Mouse (Mus musculus): ENCODE measurements around the gene 1190007I07Rik.

DNA sequence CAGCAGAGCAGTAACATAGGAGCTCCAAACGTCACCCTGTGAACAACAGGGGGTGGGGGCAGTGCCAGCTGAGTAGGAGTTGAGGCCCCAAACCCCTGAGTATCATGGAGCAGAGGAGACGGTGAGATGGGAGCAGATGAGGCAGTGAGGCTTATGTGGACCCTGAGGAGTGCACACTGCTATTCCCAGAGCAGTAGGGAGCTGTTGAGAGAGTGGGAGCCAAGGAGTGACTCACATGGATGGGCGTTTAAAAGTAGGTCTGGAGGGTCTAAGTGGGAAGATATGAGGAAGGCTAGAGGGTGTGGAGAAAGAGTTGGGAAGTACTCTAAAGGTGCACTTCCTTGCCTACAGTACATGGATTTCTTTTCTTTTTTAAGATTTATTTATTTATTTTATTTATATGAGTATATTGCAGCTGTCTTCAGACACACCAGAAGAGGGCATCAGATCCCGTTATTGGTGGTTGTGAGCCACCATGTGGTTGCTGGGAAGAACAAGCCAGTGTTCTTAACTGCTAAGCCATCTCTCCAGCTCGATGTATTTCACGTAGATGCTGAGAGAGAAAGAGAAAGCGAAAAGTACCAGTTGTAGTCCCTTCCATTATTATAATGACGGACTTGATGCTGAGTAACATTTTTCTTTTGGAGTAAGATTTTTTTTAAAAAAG is 16.1 kb upstream of the 1190007I07Rik start:
- TF ChIP-seq POLR2A (IDR thresholded peaks at IDR 0.05; ENCODE audit: low read depth, low read length) (no peak), CTCF (conservative IDR thresholded peaks at IDR 0.05; ENCODE audit: insufficient read depth, insufficient read length, low read depth, low read length) (no peak)
